Mouse (Mus musculus): ENCODE data around the gene Dgke. TPM values are rescaled to one million over a fixed set of nuclear protein-coding genes. Genes with fewer than 3 reads are reported as not detected.

Gene Dgke
- polyA plus RNA-seq (2012; rRNA removed), result 0.74 and 0.77 TPM in 2 replicates

GRCm38 (mm10) chr11:89066750-89067149 lies at the start of gene Dgke:
Gene Dgke (minus strand): TSS chr11:89066850.

GRCm38 (mm10) chr11:89073541-89073940 lies 6.9 kb upstream of the Dgke start, which contains the start of gene Gm525:
Gene Gm525 (plus strand): TSS chr11:89073841.

DNA sequence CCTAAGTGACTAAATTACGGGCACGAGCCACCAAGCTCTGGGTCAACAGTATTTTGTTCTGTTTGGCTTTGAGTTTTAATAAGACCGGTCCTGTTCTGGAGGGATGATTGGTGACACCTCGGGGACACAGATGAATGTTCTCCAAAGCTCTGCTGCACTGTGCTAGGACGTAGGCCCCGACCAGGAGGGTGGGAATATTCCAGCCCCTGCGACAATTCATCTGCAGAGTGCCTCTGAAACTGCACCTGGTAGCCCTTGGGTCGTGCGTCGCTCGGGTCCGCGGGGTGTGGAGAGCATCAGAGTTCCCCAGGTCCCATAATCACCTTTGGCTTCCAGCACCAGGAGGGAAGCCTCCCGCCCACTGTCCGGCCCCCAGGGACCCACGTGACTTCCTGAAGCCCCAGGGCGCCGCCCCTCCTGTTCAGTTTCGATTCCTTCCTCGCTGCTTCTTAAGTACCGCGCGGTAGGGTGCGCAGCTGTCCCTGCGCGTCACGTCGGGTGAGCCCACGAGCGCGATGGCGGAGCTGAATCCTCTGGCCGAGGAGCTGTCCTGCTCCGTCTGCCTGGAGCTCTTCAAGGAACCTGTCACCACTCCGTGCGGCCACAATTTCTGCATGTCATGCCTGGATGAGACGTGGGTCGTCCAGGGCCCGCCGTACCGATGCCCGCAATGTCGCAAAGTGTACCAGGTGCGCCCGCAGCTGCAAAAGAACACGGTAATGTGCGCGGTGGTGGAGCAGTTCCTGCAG lies 67.5 kb downstream of the Dgke start, which contains the start of gene Trim25:
Gene Trim25 (plus strand): TSS at position 403 of the 749 bp plus-strand sequence.

Other genes with a start within 250 kb of the Dgke start
- 19.4 and 21.3 TPM in 2 replicates for gene Akap1, start 202.3 kb downstream of the Dgke start, polyA plus RNA-seq (2012; rRNA removed)
- gene Scpep1, start 111.4 kb downstream of the Dgke start, polyA plus RNA-seq (2012; rRNA removed), result 20.8 and 22.0 TPM in 2 replicates
- not detected in 2 replicates for gene Elobl, start 99.9 kb downstream of the Dgke start, polyA plus RNA-seq (2012; rRNA removed)
- gene Coil, start 96.6 kb downstream of the Dgke start, polyA plus RNA-seq (2012; rRNA removed), result 3.0 and 3.4 TPM in 2 replicates
- 16.8 and 17.2 TPM in 2 replicates for gene Trim25, start 67.5 kb downstream of the Dgke start, polyA plus RNA-seq (2012; rRNA removed)
- 0.08 and 0.13 TPM in 2 replicates for gene Gm525, start 7.0 kb upstream of the Dgke start, polyA plus RNA-seq (2012; rRNA removed)
- 0.02 TPM in 1 of 2 replicates, not detected in the other for gene Nog, start 235.5 kb upstream of the Dgke start, polyA plus RNA-seq (2012; rRNA removed)